Mouse (Mus musculus): Measurements from ENCODE around the gene Wdr70.
A peak's percentile ranks its signal among the peaks of the same experiment; 100 is the strongest.

Wdr70 gene

DNA sequence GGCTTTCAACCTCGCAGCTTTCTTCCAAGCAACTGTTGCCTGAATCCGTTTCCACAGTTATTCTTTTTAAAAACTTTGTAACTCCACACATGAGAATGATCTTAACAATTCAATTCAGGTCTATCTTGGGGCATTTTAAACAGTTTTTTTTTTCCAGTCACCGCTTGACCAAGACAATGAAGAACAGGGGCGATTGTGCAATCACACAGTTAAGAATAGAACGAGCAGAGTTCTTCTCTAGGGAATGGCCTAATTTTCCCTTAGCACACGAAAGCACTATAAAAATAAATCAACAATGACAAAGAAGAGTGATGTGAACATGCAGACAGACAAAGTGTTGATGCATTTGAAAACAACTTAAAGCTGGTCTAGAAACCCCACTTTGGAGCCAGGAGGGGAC is 223.1 kb downstream of the Wdr70 start:
- no peak for DNase-seq (ENCODE audit: extremely low read depth, low read depth, low spot score)

GRCm38 (mm10) chr15:7872473-7872872 is 226.5 kb downstream of the Wdr70 start:
- DNase-seq (ENCODE audit: extremely low read depth, low read depth, low spot score), result no peak

DNA sequence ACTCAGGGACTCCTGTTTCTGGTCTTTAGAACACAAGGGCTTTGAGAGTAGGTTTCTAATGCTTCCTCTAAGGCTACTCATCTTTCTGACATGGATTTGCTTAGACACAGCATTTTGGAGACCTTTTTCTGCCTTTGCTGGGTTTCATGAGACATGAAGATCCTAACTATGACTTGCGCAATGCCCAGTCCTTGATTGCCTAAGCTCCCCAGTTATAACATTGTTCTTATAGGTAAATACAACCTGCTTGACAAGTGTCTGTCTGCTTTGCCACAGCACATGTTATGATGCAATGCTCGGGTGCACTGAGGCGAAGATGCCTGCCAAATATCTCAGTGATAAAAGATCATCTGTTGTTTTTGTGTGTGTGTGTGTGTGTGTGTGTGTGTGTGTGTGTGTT is 233.7 kb downstream of the Wdr70 start:
- peak; percentile 39 for DNase-seq (ENCODE audit: extremely low read depth, low read depth, low spot score)

GRCm38 (mm10) chr15:7863328-7863727 is 235.7 kb downstream of the Wdr70 start:
- no peak for DNase-seq (ENCODE audit: extremely low read depth, low read depth, low spot score)

DNA sequence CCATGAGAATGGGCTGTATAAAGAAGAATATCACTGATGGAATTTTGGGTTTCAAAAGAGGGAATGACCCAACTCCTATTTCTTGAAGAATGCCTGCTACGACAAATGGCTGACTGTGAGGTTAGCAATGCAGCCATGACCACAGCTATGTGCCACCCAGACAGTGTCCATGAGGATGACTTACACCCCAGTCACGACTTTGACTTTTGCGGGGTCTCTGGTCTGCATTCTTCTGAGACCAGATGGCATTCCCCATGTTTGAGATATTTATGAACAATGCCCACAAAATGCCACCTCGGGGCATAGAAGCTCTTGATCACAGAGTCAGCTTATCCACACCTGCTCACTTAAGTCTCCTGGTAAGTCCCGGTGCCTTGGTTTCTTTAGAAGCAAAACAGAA is 236.1 kb downstream of the Wdr70 start:
- no peak for DNase-seq (ENCODE audit: extremely low read depth, low read depth, low spot score)

DNA sequence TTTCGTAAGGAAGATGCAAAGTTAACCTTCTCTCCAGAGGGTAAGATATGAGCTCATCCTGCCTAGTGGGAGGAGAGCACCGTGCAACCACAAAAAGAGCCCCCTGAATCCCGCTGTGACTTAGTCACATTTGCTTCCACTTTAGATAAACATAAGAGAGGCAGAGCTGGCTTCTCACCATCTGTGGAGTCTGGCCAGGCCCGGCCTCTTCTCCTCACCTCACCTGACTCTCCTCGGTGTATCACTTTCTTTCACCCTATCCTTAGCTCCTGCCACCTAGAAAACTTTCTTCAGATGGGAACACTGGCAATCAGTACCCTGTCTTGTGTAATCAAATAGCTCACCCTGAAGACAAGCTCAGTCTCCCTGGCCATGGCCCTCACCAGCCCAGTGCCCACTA is 240.2 kb downstream of the Wdr70 start:
- no peak for DNase-seq (ENCODE audit: extremely low read depth, low read depth, low spot score)

DNA sequence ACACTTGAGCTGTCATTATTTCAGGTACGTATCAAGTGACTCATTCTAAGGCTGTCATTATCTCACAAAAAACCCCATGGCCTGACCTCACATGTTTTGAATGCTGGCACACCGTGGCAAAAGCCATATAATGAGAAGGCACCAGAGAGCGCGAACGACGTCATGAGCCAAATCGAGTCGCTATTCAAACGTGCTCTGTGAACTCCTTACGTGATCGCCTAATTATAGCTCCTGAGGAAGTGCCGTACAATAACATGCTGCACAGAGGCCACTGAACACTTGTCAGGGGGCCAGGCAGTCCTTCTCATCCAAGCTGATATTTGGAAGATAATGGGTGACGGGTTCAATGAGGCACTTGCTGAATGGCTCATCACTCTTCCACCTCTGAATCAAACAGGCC is 241.6 kb downstream of the Wdr70 start:
- DNase-seq (ENCODE audit: extremely low read depth, low read depth, low spot score), result no peak

- no peak for DNase-seq (ENCODE audit: extremely low read depth, low read depth, low spot score)
Measured at GRCm38 (mm10) chr15:7842398-7842797, 256.6 kb downstream of the Wdr70 start.

GRCm38 (mm10) chr15:7841664-7842063 is 257.3 kb downstream of the Wdr70 start:
- no peak for DNase-seq (ENCODE audit: extremely low read depth, low read depth, low spot score)

DNA sequence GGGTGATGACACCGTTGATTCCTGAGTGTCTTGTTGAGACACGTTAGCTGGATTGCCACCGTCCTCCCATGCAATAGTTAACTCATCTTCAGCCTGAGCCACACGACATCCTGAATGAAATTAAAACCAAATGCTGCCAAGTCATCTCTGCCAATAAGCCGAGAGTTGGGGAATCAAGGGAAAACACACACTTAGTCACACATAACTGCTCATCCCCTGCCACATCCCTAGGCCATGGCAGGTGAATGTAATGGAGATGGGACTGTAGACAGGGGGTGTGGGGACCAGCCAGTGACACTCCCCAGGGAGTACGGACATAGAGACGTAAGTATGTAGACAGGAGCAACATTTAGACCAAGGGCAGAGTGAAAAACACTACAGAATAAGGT is 260.1 kb downstream of the Wdr70 start:
- DNase-seq (ENCODE audit: extremely low read depth, low read depth, low spot score), result no peak

DNA sequence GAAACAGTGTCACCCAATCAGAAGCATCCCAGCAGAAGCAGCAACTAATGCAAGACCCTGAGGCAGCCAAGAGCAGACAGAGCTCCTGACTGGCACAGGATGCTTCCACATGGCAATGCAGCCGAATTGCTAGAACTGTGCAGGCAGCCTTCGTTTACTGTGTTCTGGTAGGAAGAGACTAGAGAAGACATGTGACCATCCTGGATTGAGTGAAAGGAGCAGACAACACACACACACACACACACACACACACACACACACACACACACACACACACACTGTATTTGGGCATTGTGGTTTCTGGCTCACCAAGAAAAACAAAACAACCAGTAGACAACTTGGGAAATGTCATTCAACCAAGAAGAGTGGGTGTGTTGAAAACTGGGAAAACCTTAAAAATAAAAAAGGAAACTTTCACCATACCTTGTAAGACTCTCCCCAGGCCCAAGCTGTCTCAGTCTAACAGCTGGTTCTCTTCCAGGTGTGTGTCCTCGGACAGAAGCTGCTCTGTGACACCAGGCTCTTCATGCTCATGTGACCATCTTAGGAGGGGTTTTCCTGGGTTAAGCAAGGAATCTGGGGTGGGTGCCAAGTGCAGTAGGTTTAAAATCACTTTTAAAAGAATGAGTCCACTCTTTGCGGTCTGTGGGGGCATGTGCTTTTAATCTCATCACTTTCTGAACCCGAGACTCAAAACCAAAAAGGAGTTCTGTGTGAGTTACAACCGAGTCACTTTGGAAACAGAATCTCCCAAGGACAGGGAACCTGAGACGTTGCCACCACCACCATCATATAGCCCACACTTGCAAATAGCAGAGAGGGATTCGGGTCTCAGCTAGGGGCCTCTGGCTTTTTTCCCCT is 260.7 kb downstream of the Wdr70 start:
- no peak for DNase-seq (ENCODE audit: extremely low read depth, low read depth, low spot score)

DNA sequence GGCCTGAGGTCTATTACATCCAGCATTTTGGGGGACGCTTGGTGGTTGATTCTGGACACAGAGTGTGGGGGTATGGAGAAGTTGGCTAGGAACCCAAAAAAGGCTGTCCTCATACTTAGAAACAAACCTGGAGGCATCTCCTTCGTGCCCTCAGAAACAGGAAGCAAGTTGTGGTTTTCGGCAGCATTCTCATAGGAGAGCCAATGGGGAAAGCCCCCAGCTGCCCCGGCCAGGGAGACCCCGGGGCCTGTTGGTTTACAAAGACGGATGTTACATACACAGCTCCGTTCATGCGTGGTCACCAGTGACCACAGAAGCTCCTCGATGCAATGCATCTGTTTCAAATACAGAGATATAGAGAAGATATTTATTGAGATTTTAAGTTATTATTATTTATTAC is 263.6 kb downstream of the Wdr70 start:
- no peak for DNase-seq (ENCODE audit: extremely low read depth, low read depth, low spot score)

- DNase-seq (ENCODE audit: extremely low read depth, low read depth, low spot score), result no peak
Measured at GRCm38 (mm10) chr15:7825530-7825929, 273.5 kb downstream of the Wdr70 start.

DNA sequence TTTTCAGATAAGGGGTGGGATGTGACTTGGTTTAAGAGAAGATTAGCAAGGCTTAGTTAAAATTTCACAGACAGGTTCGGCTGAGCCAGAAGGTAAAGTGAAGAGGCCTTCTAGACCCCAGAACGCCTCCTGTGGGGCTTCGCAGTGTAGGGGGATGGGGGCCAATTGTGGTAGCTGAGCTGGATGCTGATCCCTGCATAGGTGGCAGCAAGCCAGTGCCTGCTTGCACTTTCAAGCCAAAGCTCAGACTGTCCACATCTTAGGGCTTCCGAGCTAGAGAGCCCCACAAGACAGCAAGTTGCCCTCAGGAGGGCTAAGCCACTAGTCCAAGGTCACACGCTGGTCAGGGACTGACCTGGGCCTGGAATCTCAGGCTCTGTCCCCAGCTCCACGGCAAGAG is 275.1 kb downstream of the Wdr70 start:
- no peak for DNase-seq (ENCODE audit: extremely low read depth, low read depth, low spot score)

All from fat pad, adult 2 months (tissue).